Mouse (Mus musculus) brain, embryonic 14.5 days (tissue): ENCODE data around the gene Adora1.

ENCODE experiments used
- CTCF ChIP-seq: fragments of 200-500 bp; IDR thresholded peaks from 2 replicates; pipeline ENCODE4 v1.5.1; 2012; ENCODE audit warnings: inconsistent platforms, mild to moderate bottlenecking, moderate library complexity, borderline replicate concordance; ENCODE audit not compliant: insufficient read depth, insufficient read length; ENCODE audit errors: extremely low read depth
- POLR2A ChIP-seq: fragments of 200-500 bp; IDR thresholded peaks from 2 replicates; pipeline ENCODE4 v1.6.1; 2012; ENCODE audit warnings: mild to moderate bottlenecking, inconsistent platforms, borderline replicate concordance; ENCODE audit not compliant: poor library complexity, insufficient read depth, insufficient read length, severe bottlenecking; ENCODE audit errors: extremely low read depth

DNA sequence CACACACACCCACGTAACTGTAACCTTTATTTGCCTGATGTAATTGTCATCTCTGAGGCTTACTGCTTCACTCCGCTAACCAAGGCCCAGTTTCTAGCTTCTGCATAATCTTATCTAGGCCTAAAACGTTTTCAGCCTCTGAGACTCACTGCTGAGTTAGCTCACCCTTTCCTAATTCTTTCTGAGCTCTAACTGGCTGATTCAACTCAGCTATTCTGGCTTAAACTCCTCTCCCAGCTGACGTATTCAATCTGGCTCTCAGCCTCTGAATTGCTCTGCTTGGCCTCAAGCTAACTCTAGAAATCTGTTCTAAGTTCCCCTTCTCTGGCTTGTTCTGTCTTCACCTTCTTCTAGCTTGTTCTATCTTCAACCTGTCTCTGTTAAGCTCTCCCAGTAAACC is 11.4 kb upstream of the Adora1 start:
- no peak for TF ChIP-seq CTCF
- TF ChIP-seq POLR2A, result no peak
